Mouse (Mus musculus): ENCODE data around the gene 1520401A03Rik. TPM values are rescaled to one million over a fixed set of nuclear protein-coding genes. Genes with fewer than 3 reads are reported as not detected.

Gene 1520401A03Rik
- total and polyA plus RNA-seq, 2 experiments from 2014 or later = not detected

DNA sequence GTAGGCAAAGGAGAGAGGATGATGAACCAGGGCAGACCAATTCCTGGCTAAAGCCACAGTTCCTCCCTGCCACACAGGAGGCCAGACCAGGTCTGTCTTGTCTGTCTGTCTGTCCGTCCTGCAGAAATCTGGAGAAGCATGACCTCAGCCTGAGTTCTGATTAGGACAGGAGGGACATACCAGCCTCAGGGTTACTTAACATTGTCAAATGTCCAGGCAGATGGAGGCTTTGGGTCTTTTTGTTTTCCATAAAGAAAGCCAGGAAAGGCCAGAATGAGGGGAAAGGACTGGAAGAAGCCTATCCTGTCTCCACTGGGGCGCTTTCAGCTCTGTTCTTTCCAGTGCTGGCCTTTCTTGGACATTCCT is 16.2 kb upstream of the 1520401A03Rik start:
- WGBS = 20% methylated on average over 2 of the region's 2 CpGs
- H3K4me3 ChIP-seq (ENCODE audit: low read depth, low read length) = peak overlapping the region; percentile 80
- peaks cover 20% of the 10 kb centered on the region for H3K36me3 ChIP-seq (ENCODE audit: insufficient read depth, low read length)
- H3K4me2 ChIP-seq (ENCODE audit: low read depth, low read length, poor library complexity, severe bottlenecking) = peak overlapping the region; percentile 93
- peaks cover 7% of the 10 kb centered on the region; the same call in 1 of the 2 replicates for H3K4me1 ChIP-seq (ENCODE audit: insufficient read depth, low read length)
- H3K27me3 ChIP-seq (ENCODE audit: insufficient read depth, low read length) = peaks cover 26% of the 10 kb centered on the region
- ATAC-seq (ENCODE audit: low FRiP score) (no peak), DNase-seq (ENCODE audit: low spot score) (no peak)
- no peaks in the 10 kb centered on the region for H3K9me3 ChIP-seq (ENCODE audit: low read length)
- peak overlapping the region; percentile 77; the same call in 1 of the 2 replicates for H3K9ac ChIP-seq (replicated peaks; ENCODE audit: low read length, poor library complexity, severe bottlenecking)
- peak overlapping the region; percentile 74; the same call in 1 of the 2 replicates for H3K27ac ChIP-seq (ENCODE audit: low read depth, low read length)
- no peak for TF ChIP-seq CTCF (IDR thresholded peaks at IDR 0.05)

DNA sequence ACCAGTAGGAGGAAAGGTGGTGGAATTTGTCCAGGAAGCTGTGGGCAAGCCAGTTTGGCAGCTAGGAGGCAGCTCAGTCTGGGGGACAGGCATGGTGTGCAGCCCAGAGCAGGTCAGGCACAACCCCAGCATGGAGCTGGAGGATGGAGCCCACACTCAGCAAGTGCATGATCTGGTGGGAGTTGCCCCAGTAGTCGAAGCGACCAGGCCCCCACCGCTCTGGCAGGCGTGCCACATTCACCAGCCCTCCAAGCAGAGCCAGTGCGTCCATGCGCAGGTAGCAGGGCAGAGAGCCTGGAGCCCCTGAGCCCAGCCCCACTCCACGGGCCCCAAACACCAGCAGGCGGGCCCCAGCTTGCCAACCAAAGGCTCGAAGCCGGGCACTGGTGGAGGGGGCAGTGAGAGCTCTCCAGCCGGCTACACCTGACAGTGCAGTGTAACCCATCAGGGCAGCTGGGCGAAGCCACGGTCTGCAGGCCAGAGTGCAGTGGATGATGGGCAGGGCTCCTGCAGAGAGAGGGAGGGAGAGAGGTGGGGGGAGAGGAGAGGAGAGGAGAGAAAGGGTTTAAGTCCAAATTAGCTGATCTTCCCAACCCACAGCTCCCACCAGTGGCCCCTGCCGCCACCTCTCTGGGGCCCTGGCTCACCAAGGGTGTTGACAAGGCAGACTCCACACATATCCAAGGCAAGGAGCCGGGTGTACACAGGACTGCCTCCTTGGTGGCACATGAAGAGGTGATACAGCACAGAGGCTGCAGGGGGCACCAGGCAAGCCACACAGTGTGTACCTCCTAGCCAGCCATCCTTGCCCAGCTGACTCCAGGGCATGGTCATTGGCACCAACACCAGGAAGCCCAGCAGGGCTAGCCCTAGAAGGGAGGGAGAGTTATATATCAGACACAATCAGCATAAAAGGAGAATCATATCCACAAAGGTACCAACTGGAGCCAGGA is 15.2 kb upstream of the 1520401A03Rik start:
- no peaks in the 10 kb centered on the region for H3K9me3 ChIP-seq (ENCODE audit: low read length)
- H3K36me3 ChIP-seq (ENCODE audit: insufficient read depth, low read length) = peaks cover 20% of the 10 kb centered on the region
- peaks cover 15% of the 10 kb centered on the region for H3K27me3 ChIP-seq (ENCODE audit: insufficient read depth, low read length)
- no peak for ATAC-seq (ENCODE audit: low FRiP score)
- peak; percentile 38 for TF ChIP-seq CTCF (IDR thresholded peaks at IDR 0.05)
- 0 out of 2 replicates have a peak overlapping the region, but pooled peaks have one; percentile 3 for H3K9ac ChIP-seq (replicated peaks; ENCODE audit: low read length, poor library complexity, severe bottlenecking)
- H3K4me3 ChIP-seq (ENCODE audit: low read depth, low read length) = peak overlapping the region; percentile 80; the same call in 1 of the 2 replicates
- no peak overlapping the region for H3K27ac ChIP-seq (ENCODE audit: low read depth, low read length)
- WGBS = 64% methylated on average over 15 of the region's 15 CpGs
- peak overlapping the region; percentile 93 for H3K4me2 ChIP-seq (ENCODE audit: low read depth, low read length, poor library complexity, severe bottlenecking)
- no peak for DNase-seq (ENCODE audit: low spot score)
- peaks cover 7% of the 10 kb centered on the region; the same call in 1 of the 2 replicates for H3K4me1 ChIP-seq (ENCODE audit: insufficient read depth, low read length)

DNA sequence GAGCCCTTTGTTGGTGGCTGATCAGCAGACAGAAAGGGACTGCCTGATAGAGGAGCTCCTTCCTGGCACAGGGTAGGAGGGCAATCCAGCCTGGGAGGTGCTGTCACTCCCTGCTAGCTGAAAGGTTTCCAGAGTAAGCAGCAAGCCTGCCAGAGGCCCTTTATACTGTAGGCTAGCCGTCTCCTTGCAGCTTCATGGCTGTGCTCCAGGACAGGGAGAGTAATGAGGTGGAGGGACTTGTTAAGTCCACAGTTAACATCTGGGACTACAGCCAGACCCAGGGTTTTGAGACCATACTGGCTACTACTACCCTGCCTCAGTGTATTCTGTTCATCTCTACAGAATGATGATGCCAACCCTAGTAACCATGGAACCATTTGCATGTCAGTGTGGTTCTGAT is 11.8 kb upstream of the 1520401A03Rik start:
- H3K4me2 ChIP-seq (ENCODE audit: low read depth, low read length, poor library complexity, severe bottlenecking) = no peak overlapping the region
- no peaks in the 10 kb centered on the region for H3K9me3 ChIP-seq (ENCODE audit: low read length)
- DNase-seq (ENCODE audit: low spot score) (peak; percentile 57), ATAC-seq (ENCODE audit: low FRiP score) (no peak)
- 58% methylated on average over 1 of the region's 1 CpGs for WGBS
- H3K4me3 ChIP-seq (ENCODE audit: low read depth, low read length) = no peak overlapping the region
- no peak for TF ChIP-seq CTCF (IDR thresholded peaks at IDR 0.05)
- H3K9ac ChIP-seq (replicated peaks; ENCODE audit: low read length, poor library complexity, severe bottlenecking) = no peak overlapping the region
- H3K4me1 ChIP-seq (ENCODE audit: insufficient read depth, low read length) = peaks cover 7% of the 10 kb centered on the region; the same call in 1 of the 2 replicates
- no peaks in the 10 kb centered on the region for H3K27me3 ChIP-seq (ENCODE audit: insufficient read depth, low read length)
- H3K36me3 ChIP-seq (ENCODE audit: insufficient read depth, low read length) = peaks cover 20% of the 10 kb centered on the region
- H3K27ac ChIP-seq (ENCODE audit: low read depth, low read length) = no peak overlapping the region

DNA sequence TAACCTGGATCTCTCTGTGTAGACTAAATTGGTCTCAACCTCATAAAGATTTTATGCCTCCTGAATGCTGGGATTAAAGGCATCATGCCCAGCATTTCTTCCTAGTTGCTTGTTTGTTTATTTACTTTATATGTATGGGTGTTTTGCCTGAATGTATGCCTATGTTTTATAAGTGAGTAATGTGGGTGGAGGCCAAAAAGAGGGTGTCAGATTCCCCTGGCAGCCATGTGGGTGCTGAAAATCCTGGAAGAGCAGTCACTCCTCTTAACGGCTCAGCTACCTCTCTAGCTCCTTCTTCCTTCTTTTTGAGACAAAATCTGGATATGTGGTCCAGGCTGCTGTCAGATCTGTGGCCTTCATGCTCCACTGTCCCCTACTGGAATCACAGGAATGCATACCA is 7.9 kb upstream of the 1520401A03Rik start:
- Histone ChIP-seq H3K27ac (ENCODE audit: low read depth, low read length) (no peak overlapping the region), H3K4me3 (ENCODE audit: low read depth, low read length) (no peak overlapping the region), H3K9me3 (ENCODE audit: low read length) (no peaks in the 10 kb centered on the region), H3K4me2 (ENCODE audit: low read depth, low read length, poor library complexity, severe bottlenecking) (no peak overlapping the region), H3K36me3 (ENCODE audit: insufficient read depth, low read length) (peaks cover 1% of the 10 kb centered on the region; the same call in 1 of the 2 replicates), H3K4me1 (ENCODE audit: insufficient read depth, low read length) (0 out of 2 replicates have a peak, but pooled peaks cover 5% of the 10 kb centered on the region), H3K9ac (replicated peaks; ENCODE audit: low read length, poor library complexity, severe bottlenecking) (no peak overlapping the region), H3K27me3 (ENCODE audit: insufficient read depth, low read length) (no peaks in the 10 kb centered on the region)
- ATAC-seq (ENCODE audit: low FRiP score) (no peak), DNase-seq (ENCODE audit: low spot score) (no peak)
- no peak for TF ChIP-seq CTCF (IDR thresholded peaks at IDR 0.05)
- WGBS = 68% methylated on average over 1 of the region's 1 CpGs

DNA sequence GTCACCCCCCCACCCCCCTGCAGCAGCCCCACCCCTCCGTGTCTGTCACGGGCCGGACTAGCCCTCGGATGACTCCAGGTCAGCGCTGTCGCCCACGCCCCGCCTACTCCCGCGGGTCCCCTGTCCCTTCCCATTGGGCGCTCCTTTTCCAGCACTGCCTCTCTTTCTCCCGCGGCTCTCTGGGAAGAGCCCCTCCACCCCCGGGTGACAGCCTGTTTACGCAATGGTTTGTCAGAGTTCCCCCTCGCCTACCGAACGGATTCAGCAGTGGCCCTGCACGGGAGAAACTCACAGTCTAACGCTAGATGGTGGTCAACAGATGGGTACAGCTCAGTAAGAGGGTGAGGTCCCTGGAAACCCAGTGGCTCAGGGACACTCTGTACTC is 4.2 kb upstream of the 1520401A03Rik start:
- Histone ChIP-seq H3K4me2 (ENCODE audit: low read depth, low read length, poor library complexity, severe bottlenecking) (peak overlapping the region; percentile 95), H3K36me3 (ENCODE audit: insufficient read depth, low read length) (no peaks in the 10 kb centered on the region), H3K27me3 (ENCODE audit: insufficient read depth, low read length) (no peaks in the 10 kb centered on the region), H3K4me3 (ENCODE audit: low read depth, low read length) (peak overlapping the region; percentile 86), H3K4me1 (ENCODE audit: insufficient read depth, low read length) (0 out of 2 replicates have a peak, but pooled peaks cover 5% of the 10 kb centered on the region), H3K27ac (ENCODE audit: low read depth, low read length) (no peak overlapping the region), H3K9me3 (ENCODE audit: low read length) (no peaks in the 10 kb centered on the region), H3K9ac (replicated peaks; ENCODE audit: low read length, poor library complexity, severe bottlenecking) (peak overlapping the region; percentile 69; the same call in 1 of the 2 replicates)
- ATAC-seq (ENCODE audit: low FRiP score) = peak; percentile 84
- peak; percentile 87 for DNase-seq (ENCODE audit: low spot score)
- WGBS = 1% methylated on average over 20 of the region's 20 CpGs
- peak; percentile 55 for TF ChIP-seq CTCF (IDR thresholded peaks at IDR 0.05)

Data from midbrain, postnatal 0 days (tissue).